In genomic region chr7:29496332-29496731, GRCm38 (mm10) we compare ENCODE assay signal across 16 mouse cellular contexts. TPM values are rescaled to one million over a fixed set of nuclear protein-coding genes. Genes with fewer than 3 reads are reported as not detected.
A peak's percentile ranks its signal among the peaks of the same experiment; 100 is the strongest.
DNase-seq lines count a peak whose midpoint lies in the region; ATAC-seq lines count a peak whose summit lies in the region.
"Had no signal": no experiment of that assay in that cellular context is flagged by ENCODE, and none has a peak within 500 bp of the region (broad histone marks: within the 10 kb centered on the region; RNA-seq: fewer than 3 reads in every experiment).

No protein-coding gene starts in this region.

- no peak for DNase-seq in neural tube, embryonic 10.5 days (ENCODE audit: extremely low spot score, low spot score)
- DNase-seq in frontal cortex, postnatal 25 days (ENCODE audit: low spot score in 2 of 2), result no peak
- DNase-seq: B cell, adult 2 months; gastrocnemius, postnatal 14 days; liver; right cerebral cortex, adult 18-20 months; thymus, adult 2 months had no signal

- no peak overlapping the region for H3K9ac ChIP-seq in forebrain, embryonic 12.5 days
- H3K9ac ChIP-seq in forebrain, embryonic 13.5 days, result no peak overlapping the region
- H3K9ac ChIP-seq in neural tube, embryonic 12.5 days, result no peak overlapping the region
- H3K9ac ChIP-seq in midbrain, embryonic 13.5 days (replicated peaks), result no peak overlapping the region
- no peak overlapping the region for H3K9ac ChIP-seq in liver, embryonic 12.5 days

- no peak overlapping the region for H3K4me2 ChIP-seq in forebrain, embryonic 12.5 days
- H3K4me2 ChIP-seq in forebrain, embryonic 13.5 days, result no peak overlapping the region
- 0 out of 2 replicates have a peak overlapping the region, but pooled peaks have one; percentile 20 for H3K4me2 ChIP-seq in neural tube, embryonic 12.5 days (replicated peaks)
- H3K4me2 ChIP-seq in midbrain, embryonic 13.5 days (replicated peaks), result no peak overlapping the region; the same call in 1 of the 2 replicates
- no peak overlapping the region for H3K4me2 ChIP-seq in liver, embryonic 12.5 days
- H3K4me2 ChIP-seq: heart, embryonic 11.5 days had no signal

- ATAC-seq in forebrain, embryonic 12.5 days (ENCODE audit: low FRiP score), result no peak
- ATAC-seq in forebrain, embryonic 13.5 days, result no peak
- no peak for ATAC-seq in neural tube, embryonic 12.5 days (ENCODE audit: low FRiP score, low read depth)
- peak; percentile 19 for ATAC-seq in midbrain, embryonic 13.5 days
- no peak for ATAC-seq in erythroid progenitor cell, adult 5-6 weeks (replicated peaks; ENCODE audit: low FRiP score, poor library complexity, severe bottlenecking)
- ATAC-seq in liver, embryonic 12.5 days, result no peak

- H3K4me3 ChIP-seq in forebrain, embryonic 12.5 days (replicated peaks), result no peak overlapping the region
- H3K4me3 ChIP-seq in forebrain, embryonic 13.5 days, result no peak overlapping the region
- H3K4me3 ChIP-seq in neural tube, embryonic 12.5 days, result no peak overlapping the region
- H3K4me3 ChIP-seq in midbrain, embryonic 13.5 days (replicated peaks), result no peak overlapping the region
- H3K4me3 ChIP-seq in liver, embryonic 12.5 days, result no peak overlapping the region
- H3K4me3 ChIP-seq: erythroblast, embryonic 14.5 days had no signal

- H3K27me3 ChIP-seq in forebrain, embryonic 12.5 days, result peaks cover 13% of the 10 kb centered on the region
- H3K27me3 ChIP-seq in forebrain, embryonic 13.5 days, result no peaks in the 10 kb centered on the region
- H3K27me3 ChIP-seq in neural tube, embryonic 12.5 days (replicated peaks), result no peaks in the 10 kb centered on the region
- H3K27me3 ChIP-seq in midbrain, embryonic 13.5 days, result peaks cover 20% of the 10 kb centered on the region
- H3K27me3 ChIP-seq in liver, embryonic 12.5 days (replicated peaks), result no peaks in the 10 kb centered on the region

- H3K36me3 ChIP-seq in forebrain, embryonic 12.5 days (replicated peaks), result peaks cover 3% of the 10 kb centered on the region; the same call in 1 of the 2 replicates
- no peaks in the 10 kb centered on the region for H3K36me3 ChIP-seq in forebrain, embryonic 13.5 days (ENCODE audit: poor library complexity, severe bottlenecking)
- no peaks in the 10 kb centered on the region for H3K36me3 ChIP-seq in neural tube, embryonic 12.5 days
- no peaks in the 10 kb centered on the region for H3K36me3 ChIP-seq in midbrain, embryonic 13.5 days
- H3K36me3 ChIP-seq in liver, embryonic 12.5 days, result no peaks in the 10 kb centered on the region

- H3K27ac ChIP-seq in forebrain, embryonic 12.5 days, result peak overlapping the region; percentile 51
- H3K27ac ChIP-seq in forebrain, embryonic 13.5 days, result no peak overlapping the region
- no peak overlapping the region for H3K27ac ChIP-seq in neural tube, embryonic 12.5 days
- H3K27ac ChIP-seq in midbrain, embryonic 13.5 days, result peak overlapping the region; percentile 78
- H3K27ac ChIP-seq in liver, embryonic 12.5 days, result no peak overlapping the region

- H3K4me1 ChIP-seq in forebrain, embryonic 12.5 days, result peaks cover 22% of the 10 kb centered on the region
- H3K4me1 ChIP-seq in forebrain, embryonic 13.5 days, result peaks cover 16% of the 10 kb centered on the region
- H3K4me1 ChIP-seq in neural tube, embryonic 12.5 days, result peaks cover 18% of the 10 kb centered on the region
- H3K4me1 ChIP-seq in midbrain, embryonic 13.5 days (replicated peaks), result peaks cover 21% of the 10 kb centered on the region
- H3K4me1 ChIP-seq in liver, embryonic 12.5 days, result peaks cover 48% of the 10 kb centered on the region

- WGBS in forebrain, embryonic 12.5 days, result 28% methylated on average over 4 of the region's 4 CpGs
- WGBS in forebrain, embryonic 13.5 days, result 42% methylated on average over 4 of the region's 4 CpGs
- WGBS in neural tube, embryonic 12.5 days, result 45% methylated on average over 4 of the region's 4 CpGs
- WGBS in midbrain, embryonic 13.5 days, result 30% methylated on average over 4 of the region's 4 CpGs
- 74% methylated on average over 4 of the region's 4 CpGs for WGBS in liver, embryonic 12.5 days (ENCODE audit: insufficient replicate concordance)

- H3K9me3 ChIP-seq in forebrain, embryonic 12.5 days, result no peaks in the 10 kb centered on the region
- H3K9me3 ChIP-seq in forebrain, embryonic 13.5 days (replicated peaks), result no peaks in the 10 kb centered on the region
- no peaks in the 10 kb centered on the region for H3K9me3 ChIP-seq in neural tube, embryonic 12.5 days
- H3K9me3 ChIP-seq in midbrain, embryonic 13.5 days, result no peaks in the 10 kb centered on the region
- no peaks in the 10 kb centered on the region for H3K9me3 ChIP-seq in liver, embryonic 12.5 days (replicated peaks)
- H3K9me3 ChIP-seq: G1E had no signal

RNA-seq across cellular contexts. Expression of gene Sipa1l3, which starts 22.1 kb away (rescaled TPM):
- 12.3 and 14.6 TPM in 2 replicates for polyA plus RNA-seq in forebrain, embryonic 12.5 days (2016; fragmentation: Nextera tagmentation; extraction: Ambion mirVana)
- 9.1 and 15.4 TPM in 2 replicates for polyA plus RNA-seq in forebrain, embryonic 13.5 days (2015; fragmentation: Nextera tagmentation; extraction: Ambion mirVana)
- 10.8 and 11.8 TPM in 2 replicates for polyA plus RNA-seq in neural tube, embryonic 12.5 days (2016; fragmentation: Nextera tagmentation; extraction: Ambion mirVana)
- polyA plus RNA-seq in midbrain, embryonic 13.5 days (2015; fragmentation: Nextera tagmentation; extraction: Ambion mirVana), result 14.8 and 15.2 TPM in 2 replicates
- 2.5 and 4.2 TPM in 2 replicates for total RNA-seq in erythroid progenitor cell, adult 5-6 weeks (2015; ENCODE audit: low replicate concordance)
- 1.3 and 15.3 TPM in 2 replicates for total RNA-seq in erythroid progenitor cell, adult 5-6 weeks (2017; ENCODE audit: low replicate concordance)
- polyA plus RNA-seq in liver, embryonic 12.5 days (2016; fragmentation: Nextera tagmentation; extraction: Ambion mirVana), result 4.1 and 4.7 TPM in 2 replicates

Comparison
In these comparisons a context has a peak if more than half of its experiments do, and no peak if none do; other contexts are left out.
1. H3K27ac ChIP-seq: peak in forebrain, embryonic 12.5 days (single experiment) and midbrain, embryonic 13.5 days (single experiment); none in forebrain, embryonic 13.5 days (single experiment), neural tube, embryonic 12.5 days (single experiment) and liver, embryonic 12.5 days (single experiment).